Mouse (Mus musculus): ENCODE data around the gene Mrpl17.
A peak's percentile ranks its signal among the peaks of the same experiment; 100 is the strongest.

The Mrpl17 gene

GRCm38 (mm10) chr7:105810280-105810876 lies 521 bp downstream of the Mrpl17 start:
- Histone ChIP-seq H3K4me1 (replicated peaks; ENCODE audit: low read depth, low read length) (peaks cover 25% of the 10 kb centered on the region), H3K9me3 (ENCODE audit: low read length) (no peaks in the 10 kb centered on the region), H3K36me3 (ENCODE audit: insufficient read depth, low read length) (peaks cover 33% of the 10 kb centered on the region), H3K4me3 (replicated peaks; ENCODE audit: low read length) (peak overlapping the region; percentile 99), H3K27me3 (ENCODE audit: insufficient read depth, low read length) (peaks cover 3% of the 10 kb centered on the region; the same call in 1 of the 2 replicates)
- no peak for TF ChIP-seq POU5F1 (IDR thresholded peaks at IDR 0.05; ENCODE audit: borderline replicate concordance, low read length)
- no peak for TF ChIP-seq CTCF (conservative IDR thresholded peaks at IDR 0.05; ENCODE audit: low read length)
- no peak for TF ChIP-seq NANOG (IDR thresholded peaks at IDR 0.05; ENCODE audit: borderline replicate concordance, low read length)

GRCm38 (mm10) chr7:105809836-105810235 lies 1.1 kb downstream of the Mrpl17 start:
- peaks cover 25% of the 10 kb centered on the region for H3K4me1 ChIP-seq (replicated peaks; ENCODE audit: low read depth, low read length)
- H3K27me3 ChIP-seq (ENCODE audit: insufficient read depth, low read length), result peaks cover 3% of the 10 kb centered on the region; the same call in 1 of the 2 replicates
- no peaks in the 10 kb centered on the region for H3K9me3 ChIP-seq (ENCODE audit: low read length)
- peaks cover 33% of the 10 kb centered on the region for H3K36me3 ChIP-seq (ENCODE audit: insufficient read depth, low read length)
- TF ChIP-seq CTCF (conservative IDR thresholded peaks at IDR 0.05; ENCODE audit: low read length) (no peak), POU5F1 (IDR thresholded peaks at IDR 0.05; ENCODE audit: borderline replicate concordance, low read length) (no peak), NANOG (IDR thresholded peaks at IDR 0.05; ENCODE audit: borderline replicate concordance, low read length) (no peak)
- H3K4me3 ChIP-seq (replicated peaks; ENCODE audit: low read length), result peak overlapping the region; percentile 99

- H3K4me3 ChIP-seq (replicated peaks; ENCODE audit: low read length), result no peak overlapping the region
- TF ChIP-seq POU5F1 (IDR thresholded peaks at IDR 0.05; ENCODE audit: borderline replicate concordance, low read length) (no peak), NANOG (IDR thresholded peaks at IDR 0.05; ENCODE audit: borderline replicate concordance, low read length) (no peak), CTCF (conservative IDR thresholded peaks at IDR 0.05; ENCODE audit: low read length) (no peak)
- H3K27me3 ChIP-seq (ENCODE audit: insufficient read depth, low read length), result peaks cover 2% of the 10 kb centered on the region; the same call in 1 of the 2 replicates
- H3K36me3 ChIP-seq (ENCODE audit: insufficient read depth, low read length), result peaks cover 33% of the 10 kb centered on the region
- H3K4me1 ChIP-seq (replicated peaks; ENCODE audit: low read depth, low read length), result peaks cover 25% of the 10 kb centered on the region
- H3K9me3 ChIP-seq (ENCODE audit: low read length), result no peaks in the 10 kb centered on the region
These were observed 2.5 kb downstream of the Mrpl17 start for GRCm38 (mm10) chr7:105808385-105808784.

GRCm38 (mm10) chr7:105806716-105807115 lies 4.2 kb downstream of the Mrpl17 start:
- TF ChIP-seq CTCF (conservative IDR thresholded peaks at IDR 0.05; ENCODE audit: low read length) (no peak), NANOG (IDR thresholded peaks at IDR 0.05; ENCODE audit: borderline replicate concordance, low read length) (no peak), POU5F1 (IDR thresholded peaks at IDR 0.05; ENCODE audit: borderline replicate concordance, low read length) (no peak)
- peaks cover 22% of the 10 kb centered on the region for H3K4me1 ChIP-seq (replicated peaks; ENCODE audit: low read depth, low read length)
- H3K36me3 ChIP-seq (ENCODE audit: insufficient read depth, low read length), result peaks cover 33% of the 10 kb centered on the region
- H3K27me3 ChIP-seq (ENCODE audit: insufficient read depth, low read length), result peaks cover 2% of the 10 kb centered on the region; the same call in 1 of the 2 replicates
- H3K4me3 ChIP-seq (replicated peaks; ENCODE audit: low read length), result no peak overlapping the region
- no peaks in the 10 kb centered on the region for H3K9me3 ChIP-seq (ENCODE audit: low read length)

- Histone ChIP-seq H3K9me3 (ENCODE audit: low read length) (no peaks in the 10 kb centered on the region), H3K36me3 (ENCODE audit: insufficient read depth, low read length) (peaks cover 33% of the 10 kb centered on the region), H3K27me3 (ENCODE audit: insufficient read depth, low read length) (peaks cover 7% of the 10 kb centered on the region), H3K4me3 (replicated peaks; ENCODE audit: low read length) (no peak overlapping the region), H3K4me1 (replicated peaks; ENCODE audit: low read depth, low read length) (peaks cover 19% of the 10 kb centered on the region)
- TF ChIP-seq NANOG (IDR thresholded peaks at IDR 0.05; ENCODE audit: borderline replicate concordance, low read length) (no peak), CTCF (conservative IDR thresholded peaks at IDR 0.05; ENCODE audit: low read length) (no peak), POU5F1 (IDR thresholded peaks at IDR 0.05; ENCODE audit: borderline replicate concordance, low read length) (no peak)
These were observed 4.8 kb downstream of the Mrpl17 start for GRCm38 (mm10) chr7:105806125-105806524.

GRCm38 (mm10) chr7:105803428-105803827 lies 7.5 kb downstream of the Mrpl17 start:
- TF ChIP-seq NANOG (IDR thresholded peaks at IDR 0.05; ENCODE audit: borderline replicate concordance, low read length) (no peak), POU5F1 (IDR thresholded peaks at IDR 0.05; ENCODE audit: borderline replicate concordance, low read length) (no peak), CTCF (conservative IDR thresholded peaks at IDR 0.05; ENCODE audit: low read length) (no peak)
- H3K9me3 ChIP-seq (ENCODE audit: low read length), result no peaks in the 10 kb centered on the region
- no peak overlapping the region for H3K4me3 ChIP-seq (replicated peaks; ENCODE audit: low read length)
- peaks cover 4% of the 10 kb centered on the region for H3K4me1 ChIP-seq (replicated peaks; ENCODE audit: low read depth, low read length)
- peaks cover 14% of the 10 kb centered on the region for H3K27me3 ChIP-seq (ENCODE audit: insufficient read depth, low read length)
- H3K36me3 ChIP-seq (ENCODE audit: insufficient read depth, low read length), result peaks cover 18% of the 10 kb centered on the region

- Histone ChIP-seq H3K36me3 (ENCODE audit: insufficient read depth, low read length) (peaks cover 11% of the 10 kb centered on the region), H3K4me3 (replicated peaks; ENCODE audit: low read length) (no peak overlapping the region), H3K27me3 (ENCODE audit: insufficient read depth, low read length) (peaks cover 15% of the 10 kb centered on the region), H3K9me3 (ENCODE audit: low read length) (no peaks in the 10 kb centered on the region), H3K4me1 (replicated peaks; ENCODE audit: low read depth, low read length) (no peaks in the 10 kb centered on the region)
- TF ChIP-seq NANOG (IDR thresholded peaks at IDR 0.05; ENCODE audit: borderline replicate concordance, low read length), result no peak
- no peak for TF ChIP-seq POU5F1 (IDR thresholded peaks at IDR 0.05; ENCODE audit: borderline replicate concordance, low read length)
- no peak for TF ChIP-seq CTCF (conservative IDR thresholded peaks at IDR 0.05; ENCODE audit: low read length)
These were observed 8.1 kb downstream of the Mrpl17 start for GRCm38 (mm10) chr7:105802771-105803170.

GRCm38 (mm10) chr7:105802312-105802711 lies 8.6 kb downstream of the Mrpl17 start:
- TF ChIP-seq NANOG (IDR thresholded peaks at IDR 0.05; ENCODE audit: borderline replicate concordance, low read length), result no peak
- no peak for TF ChIP-seq POU5F1 (IDR thresholded peaks at IDR 0.05; ENCODE audit: borderline replicate concordance, low read length)
- TF ChIP-seq CTCF (conservative IDR thresholded peaks at IDR 0.05; ENCODE audit: low read length), result no peak
- Histone ChIP-seq H3K36me3 (ENCODE audit: insufficient read depth, low read length) (peaks cover 6% of the 10 kb centered on the region), H3K4me3 (replicated peaks; ENCODE audit: low read length) (no peak overlapping the region), H3K27me3 (ENCODE audit: insufficient read depth, low read length) (peaks cover 19% of the 10 kb centered on the region), H3K9me3 (ENCODE audit: low read length) (no peaks in the 10 kb centered on the region), H3K4me1 (replicated peaks; ENCODE audit: low read depth, low read length) (no peaks in the 10 kb centered on the region)

- H3K4me3 ChIP-seq (replicated peaks; ENCODE audit: low read length), result no peak overlapping the region
- no peaks in the 10 kb centered on the region for H3K36me3 ChIP-seq (ENCODE audit: insufficient read depth, low read length)
- no peaks in the 10 kb centered on the region for H3K9me3 ChIP-seq (ENCODE audit: low read length)
- TF ChIP-seq CTCF (conservative IDR thresholded peaks at IDR 0.05; ENCODE audit: low read length), result no peak
- no peak for TF ChIP-seq NANOG (IDR thresholded peaks at IDR 0.05; ENCODE audit: borderline replicate concordance, low read length)
- no peak for TF ChIP-seq POU5F1 (IDR thresholded peaks at IDR 0.05; ENCODE audit: borderline replicate concordance, low read length)
- H3K4me1 ChIP-seq (replicated peaks; ENCODE audit: low read depth, low read length), result no peaks in the 10 kb centered on the region
- peaks cover 26% of the 10 kb centered on the region for H3K27me3 ChIP-seq (ENCODE audit: insufficient read depth, low read length)
These were observed 13.9 kb downstream of the Mrpl17 start for GRCm38 (mm10) chr7:105796972-105797371.
